Mouse (Mus musculus): ENCODE measurements around the gene Gna14. TPM values are rescaled to one million over a fixed set of nuclear protein-coding genes. Genes with fewer than 3 reads are reported as not detected.

Gene Gna14
- polyA plus RNA-seq, 1 experiment: 0.05 TPM

DNA sequence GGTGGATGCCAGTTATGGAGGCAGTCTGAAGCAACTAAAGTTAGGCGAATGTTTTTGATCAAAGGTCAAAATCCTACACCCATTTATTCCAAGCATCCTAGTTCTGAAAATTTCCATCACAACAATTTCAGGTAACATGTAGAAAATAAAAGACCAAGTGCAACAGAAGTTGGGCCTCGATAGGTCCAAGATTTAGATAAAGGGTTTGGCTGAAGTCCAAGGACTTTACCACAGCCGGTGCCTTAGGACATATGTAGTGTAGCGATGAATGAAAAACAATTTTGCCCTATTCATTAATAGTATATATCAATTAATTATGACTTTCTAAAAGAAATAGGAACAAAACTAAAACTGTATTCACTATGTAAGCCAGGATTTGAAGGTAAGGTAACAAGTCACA, 187.6 kb downstream of the Gna14 start:
- no peak for TF ChIP-seq MAX (IDR thresholded peaks at IDR 0.05)
- no peak for TF ChIP-seq FOSL1 (IDR thresholded peaks at IDR 0.05; ENCODE audit: insufficient read depth, low read length, poor library complexity, severe bottlenecking)
- TF ChIP-seq MYOG (IDR thresholded peaks at IDR 0.05; ENCODE audit: control insufficient read depth, extremely low read depth, insufficient read length): no peak
- no peak for TF ChIP-seq MYOD1 (IDR thresholded peaks at IDR 0.05; ENCODE audit: control insufficient read depth, insufficient read length, low read depth)
- no peak for TF ChIP-seq CEBPB (IDR thresholded peaks at IDR 0.05; ENCODE audit: low read depth)
- TF ChIP-seq USF1 (IDR thresholded peaks at IDR 0.05; ENCODE audit: low read depth): no peak
- no peak for TF ChIP-seq CTCF (IDR thresholded peaks at IDR 0.05; ENCODE audit: control insufficient read depth, insufficient read depth, insufficient read length)
- H3K36me3 ChIP-seq (ENCODE audit: control insufficient read depth, insufficient read depth): peaks cover 8% of the 10 kb centered on the region
- H3ac ChIP-seq (ENCODE audit: control insufficient read depth, insufficient read length, low read depth): no peak overlapping the region
- H3K4me3 ChIP-seq (ENCODE audit: insufficient read depth, poor library complexity, severe bottlenecking): no peak overlapping the region
- no peaks in the 10 kb centered on the region for H3K27me3 ChIP-seq (ENCODE audit: control insufficient read depth, insufficient read depth, insufficient read length)
- H3K79me3 ChIP-seq (ENCODE audit: low read depth): no peaks in the 10 kb centered on the region
- no peaks in the 10 kb centered on the region for H3K79me2 ChIP-seq (ENCODE audit: control insufficient read depth, insufficient read depth)

DNA sequence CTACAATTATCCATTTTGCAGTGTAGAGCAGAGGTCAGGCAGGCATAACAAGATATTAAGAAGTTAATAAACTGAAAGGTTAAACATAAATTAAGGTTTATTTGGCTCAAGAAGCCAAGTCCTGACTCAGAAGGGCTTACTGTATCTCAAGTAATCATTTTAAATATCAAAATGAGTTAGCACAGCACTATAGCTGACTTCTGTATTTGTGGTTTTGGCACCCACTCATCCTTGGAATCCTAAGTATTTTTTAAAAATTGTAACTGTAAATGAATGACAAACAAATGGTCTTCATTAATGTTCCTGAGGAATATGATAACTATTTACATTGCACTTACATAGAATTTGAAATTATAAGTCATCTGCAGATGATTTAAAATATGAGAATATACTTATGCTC, 189.4 kb downstream of the Gna14 start:
- no peaks in the 10 kb centered on the region for H3K79me3 ChIP-seq (ENCODE audit: low read depth)
- H3K36me3 ChIP-seq (ENCODE audit: control insufficient read depth, insufficient read depth): peaks cover 14% of the 10 kb centered on the region
- no peak for TF ChIP-seq CEBPB (IDR thresholded peaks at IDR 0.05; ENCODE audit: low read depth)
- no peak for TF ChIP-seq CTCF (IDR thresholded peaks at IDR 0.05; ENCODE audit: control insufficient read depth, insufficient read depth, insufficient read length)
- no peak for TF ChIP-seq FOSL1 (IDR thresholded peaks at IDR 0.05; ENCODE audit: insufficient read depth, low read length, poor library complexity, severe bottlenecking)
- TF ChIP-seq MAX (IDR thresholded peaks at IDR 0.05): no peak
- TF ChIP-seq MYOG (IDR thresholded peaks at IDR 0.05; ENCODE audit: control insufficient read depth, extremely low read depth, insufficient read length): no peak
- no peak for TF ChIP-seq MYOD1 (IDR thresholded peaks at IDR 0.05; ENCODE audit: control insufficient read depth, insufficient read length, low read depth)
- TF ChIP-seq USF1 (IDR thresholded peaks at IDR 0.05; ENCODE audit: low read depth): no peak
- H3K4me3 ChIP-seq (ENCODE audit: insufficient read depth, poor library complexity, severe bottlenecking): no peak overlapping the region
- H3K27me3 ChIP-seq (ENCODE audit: control insufficient read depth, insufficient read depth, insufficient read length): no peaks in the 10 kb centered on the region
- no peaks in the 10 kb centered on the region for H3K79me2 ChIP-seq (ENCODE audit: control insufficient read depth, insufficient read depth)
- no peak overlapping the region for H3ac ChIP-seq (ENCODE audit: control insufficient read depth, insufficient read length, low read depth)

- Histone ChIP-seq H3K79me3 (ENCODE audit: low read depth) (no peaks in the 10 kb centered on the region), H3ac (ENCODE audit: control insufficient read depth, insufficient read length, low read depth) (no peak overlapping the region), H3K36me3 (ENCODE audit: control insufficient read depth, insufficient read depth) (peaks cover 16% of the 10 kb centered on the region), H3K79me2 (ENCODE audit: control insufficient read depth, insufficient read depth) (no peaks in the 10 kb centered on the region), H3K4me3 (ENCODE audit: insufficient read depth, poor library complexity, severe bottlenecking) (no peak overlapping the region), H3K27me3 (ENCODE audit: control insufficient read depth, insufficient read depth, insufficient read length) (no peaks in the 10 kb centered on the region)
- TF ChIP-seq CEBPB (IDR thresholded peaks at IDR 0.05; ENCODE audit: low read depth) (no peak), MYOG (IDR thresholded peaks at IDR 0.05; ENCODE audit: control insufficient read depth, extremely low read depth, insufficient read length) (no peak), USF1 (IDR thresholded peaks at IDR 0.05; ENCODE audit: low read depth) (no peak), FOSL1 (IDR thresholded peaks at IDR 0.05; ENCODE audit: insufficient read depth, low read length, poor library complexity, severe bottlenecking) (no peak), MYOD1 (IDR thresholded peaks at IDR 0.05; ENCODE audit: control insufficient read depth, insufficient read length, low read depth) (no peak), CTCF (IDR thresholded peaks at IDR 0.05; ENCODE audit: control insufficient read depth, insufficient read depth, insufficient read length) (no peak), MAX (IDR thresholded peaks at IDR 0.05) (no peak)
Measured at GRCm38 (mm10) chr19:16625610-16626395, 190.2 kb downstream of the Gna14 start.

All from C2C12 (cell line).